Mouse (Mus musculus) heart, adult 18-20 months (tissue): ENCODE measurements at regions not wholly inside any gene's neighbourhood (a gene's known extent, or its start where the extent isn't known, plus 50 kb on each side); places are given as distances from the start of the nearest gene placed in this dataset.
"Not testable (repeated sequence)": the region's sequence is repeated elsewhere in the genome, so short reads cannot be mapped to it uniquely, and the experiment has no call there.

ENCODE experiments used
- DNase-seq, 2 experiments: peaks; one replicate each; pipeline ENCODE4 v3.0.0; 2021 to 2022; ENCODE audit warnings: mixed read lengths in 1 of 2

GRCm38 (mm10) chr13:32454419-32455146, 116.0 kb upstream of the Gmds start:
- no peak for DNase-seq

DNA sequence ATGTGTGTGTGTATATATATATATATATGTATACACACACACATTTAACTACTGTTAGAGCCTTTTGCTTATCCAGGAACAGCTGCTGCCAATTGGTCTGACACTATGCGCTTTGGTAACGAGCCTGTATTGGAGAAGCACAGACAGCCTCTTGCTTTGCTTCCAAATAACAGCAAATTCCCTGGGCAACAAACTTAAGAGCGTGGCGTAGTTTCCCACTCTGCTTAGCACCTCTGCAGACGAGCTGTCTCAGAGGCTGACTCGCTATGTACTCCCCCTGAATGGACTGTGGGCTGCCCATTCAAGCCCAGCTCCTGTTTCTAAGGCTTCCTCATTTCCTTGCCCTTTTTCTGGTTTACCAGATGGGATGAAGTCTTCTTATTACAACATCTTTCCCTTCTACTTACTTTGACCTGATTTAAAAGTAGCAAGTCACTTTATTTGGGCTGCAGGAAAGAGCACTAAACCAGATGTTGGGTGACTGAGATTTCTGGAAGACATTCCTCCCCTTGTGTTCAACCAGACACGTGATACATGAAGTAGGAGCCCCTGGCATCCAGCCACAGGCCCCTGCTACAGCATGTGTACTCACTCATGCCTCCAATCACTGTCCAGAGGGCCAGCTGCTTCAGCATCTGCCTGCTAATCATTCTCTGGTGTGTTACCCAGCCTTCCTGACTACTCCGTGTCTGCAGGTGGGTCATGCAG, 111.3 kb upstream of the Gmds start:
- peak; percentile 73 to 78 for DNase-seq

DNA sequence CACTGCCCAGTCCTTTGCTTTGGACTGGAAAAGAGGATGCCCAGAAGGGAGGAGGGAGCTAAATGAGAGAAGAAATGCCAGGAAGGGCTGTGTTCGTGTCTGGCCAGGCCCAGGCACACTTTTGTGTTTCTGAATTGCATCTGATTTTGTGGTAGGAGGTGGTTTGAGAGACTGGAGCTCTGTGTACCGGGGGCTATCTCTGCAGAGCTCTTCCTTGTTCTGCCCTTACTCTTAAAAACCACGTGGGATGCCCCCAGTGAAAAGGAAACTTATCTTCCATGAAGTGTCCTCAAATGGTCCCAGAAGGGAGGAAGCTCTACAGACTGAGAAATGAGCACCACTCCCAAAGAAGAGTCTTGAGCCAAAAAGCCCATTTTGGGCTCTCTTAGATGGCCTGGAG, 106.0 kb upstream of the Gmds start:
- peak in 1 of 2 experiments; percentile 26 for DNase-seq

GRCm38 (mm10) chr13:32442025-32442424, 103.5 kb upstream of the Gmds start:
- DNase-seq: no peak

DNA sequence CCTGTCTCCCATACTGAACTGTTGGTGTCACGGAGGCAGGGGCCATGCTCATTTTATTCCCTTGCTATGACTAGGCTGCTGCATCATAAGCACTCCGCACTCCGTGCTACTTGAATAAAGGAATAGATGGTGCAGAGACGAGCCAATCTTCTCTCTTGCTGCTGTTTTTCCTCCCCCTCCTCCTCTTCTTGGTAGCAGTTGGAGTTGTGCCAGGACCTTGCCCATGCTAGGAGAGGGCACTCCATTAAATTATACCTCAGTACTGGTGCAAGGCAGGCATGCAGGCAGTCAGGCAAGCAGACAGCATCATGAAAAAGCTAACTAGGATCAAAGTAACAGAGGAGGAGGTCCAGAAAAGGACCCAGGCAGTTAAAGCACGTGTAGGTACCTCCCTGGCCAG, 96.6 kb upstream of the Gmds start:
- DNase-seq: no peak

DNA sequence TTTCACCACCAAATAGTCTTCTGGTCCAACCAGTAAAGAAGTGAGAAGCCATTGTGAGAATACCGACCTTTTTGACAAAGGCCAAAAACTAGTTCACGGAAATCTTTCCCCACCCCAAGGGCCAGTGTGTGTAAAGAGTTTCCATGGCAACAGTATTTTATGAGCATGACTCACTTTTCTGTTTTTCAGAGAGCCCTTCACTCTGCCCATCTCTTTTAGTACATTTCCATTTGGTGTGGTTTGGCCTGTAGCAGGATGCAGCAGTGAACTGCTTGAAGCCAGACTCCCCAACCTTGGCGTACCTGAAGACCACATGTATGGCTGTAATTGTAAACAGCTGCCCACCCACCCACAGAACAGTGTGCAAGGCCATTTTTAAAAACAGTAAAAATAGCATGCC, 89.9 kb upstream of the Gmds start:
- no peak for DNase-seq

DNA sequence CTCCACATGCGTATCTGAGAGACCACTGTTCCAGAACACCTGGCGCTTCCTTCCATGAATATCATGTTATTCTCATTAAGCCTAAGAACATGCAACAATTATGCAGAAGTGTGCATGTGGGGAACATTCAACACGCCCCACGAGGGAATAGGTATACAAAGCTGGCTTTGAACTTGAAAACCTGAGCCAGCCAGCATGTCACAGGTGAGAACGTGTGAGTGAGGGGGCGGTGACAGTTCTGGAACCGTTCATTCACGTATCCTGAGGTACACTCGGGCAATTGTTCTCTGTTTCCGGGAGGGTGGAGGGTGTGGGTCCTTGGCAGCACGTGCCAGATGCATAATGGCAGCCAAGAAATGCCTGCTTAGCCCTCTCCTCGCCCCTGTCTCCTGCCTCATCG, 88.4 kb upstream of the Gmds start:
- no peak for DNase-seq

DNA sequence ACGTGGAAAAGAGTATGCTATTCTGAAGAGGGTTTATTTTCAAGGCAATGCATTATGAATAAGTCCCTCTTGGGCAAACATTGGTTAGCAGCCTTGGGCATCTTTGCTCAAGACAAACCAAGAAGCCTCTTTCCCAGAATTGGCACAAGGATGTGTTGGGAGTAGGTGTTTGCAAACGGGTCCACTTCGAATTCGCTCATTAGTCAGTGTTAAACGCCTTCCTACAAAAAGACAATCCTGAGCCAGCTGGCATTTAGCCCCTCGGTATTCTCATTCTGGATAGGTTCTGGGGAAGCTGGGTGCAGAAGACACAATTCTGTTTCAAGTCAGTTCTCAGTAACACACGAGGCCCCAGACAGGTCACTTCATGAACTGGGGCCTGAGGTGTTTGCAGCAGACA, 87.7 kb upstream of the Gmds start:
- DNase-seq: no peak

DNA sequence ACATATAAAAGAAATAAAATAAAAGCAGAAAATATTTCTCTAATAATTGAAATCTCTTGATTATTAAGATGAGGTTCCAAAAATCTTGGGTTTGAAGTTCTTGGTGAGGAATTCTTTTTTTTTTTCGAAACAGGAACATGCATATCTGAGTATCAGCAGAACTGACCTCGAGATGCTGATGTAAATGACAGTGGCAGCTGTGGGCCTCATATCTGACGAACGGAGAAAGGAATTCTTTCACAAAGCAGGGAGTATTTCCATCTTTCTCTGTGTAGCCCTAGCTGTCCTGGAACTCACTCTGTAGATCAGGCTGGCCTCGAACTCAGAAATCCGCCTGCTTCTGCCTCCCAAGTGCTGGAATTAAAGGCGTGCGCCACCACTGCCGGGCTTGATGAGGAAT, 86.0 kb upstream of the Gmds start:
- DNase-seq: not testable (repeated sequence)

DNA sequence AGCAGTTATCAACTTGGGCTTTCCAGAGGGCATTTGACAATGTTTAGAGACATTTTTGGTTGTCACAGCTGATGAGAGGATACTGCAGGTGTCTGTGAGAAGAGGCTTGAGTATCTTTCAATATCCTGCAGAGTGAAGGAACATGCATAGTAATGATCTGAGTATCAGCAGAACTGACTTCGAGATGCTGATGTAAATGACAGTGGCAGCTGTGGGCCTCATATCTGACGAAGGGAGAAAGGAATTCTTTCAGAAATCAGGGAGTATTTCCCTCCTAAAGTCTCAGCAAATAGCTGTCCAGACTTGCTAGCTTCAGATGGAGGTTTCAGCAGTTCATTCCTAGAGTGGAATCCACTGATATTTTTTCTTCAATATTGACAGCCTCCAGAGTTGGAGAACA, 83.9 kb upstream of the Gmds start:
- DNase-seq: no peak

DNA sequence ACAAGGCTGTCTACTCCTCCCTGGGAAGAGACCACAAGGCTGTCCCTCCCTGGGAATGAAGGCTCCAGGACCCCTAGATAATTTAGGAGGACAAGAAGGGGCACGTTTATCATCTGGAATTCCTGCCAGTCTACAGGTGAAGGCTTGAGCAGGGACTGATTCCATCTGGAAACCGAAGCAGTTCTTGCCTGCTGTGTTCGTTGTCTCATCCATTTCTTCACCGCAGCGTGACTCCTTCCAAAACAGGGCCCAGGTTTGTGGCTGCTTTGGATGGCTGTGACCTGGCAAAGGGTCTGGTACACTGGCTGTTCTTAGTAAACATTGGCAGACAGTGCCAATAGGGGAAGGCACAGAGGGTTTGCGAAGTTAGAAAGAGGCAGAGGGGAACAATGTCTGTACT, 80.8 kb upstream of the Gmds start:
- no peak for DNase-seq

- DNase-seq: peak in 1 of 2 experiments; percentile 22
These were observed 80.1 kb upstream of the Gmds start for GRCm38 (mm10) chr13:32418655-32419054.

- no peak for DNase-seq
These were observed 79.4 kb upstream of the Gmds start for GRCm38 (mm10) chr13:32417907-32418306.

DNA sequence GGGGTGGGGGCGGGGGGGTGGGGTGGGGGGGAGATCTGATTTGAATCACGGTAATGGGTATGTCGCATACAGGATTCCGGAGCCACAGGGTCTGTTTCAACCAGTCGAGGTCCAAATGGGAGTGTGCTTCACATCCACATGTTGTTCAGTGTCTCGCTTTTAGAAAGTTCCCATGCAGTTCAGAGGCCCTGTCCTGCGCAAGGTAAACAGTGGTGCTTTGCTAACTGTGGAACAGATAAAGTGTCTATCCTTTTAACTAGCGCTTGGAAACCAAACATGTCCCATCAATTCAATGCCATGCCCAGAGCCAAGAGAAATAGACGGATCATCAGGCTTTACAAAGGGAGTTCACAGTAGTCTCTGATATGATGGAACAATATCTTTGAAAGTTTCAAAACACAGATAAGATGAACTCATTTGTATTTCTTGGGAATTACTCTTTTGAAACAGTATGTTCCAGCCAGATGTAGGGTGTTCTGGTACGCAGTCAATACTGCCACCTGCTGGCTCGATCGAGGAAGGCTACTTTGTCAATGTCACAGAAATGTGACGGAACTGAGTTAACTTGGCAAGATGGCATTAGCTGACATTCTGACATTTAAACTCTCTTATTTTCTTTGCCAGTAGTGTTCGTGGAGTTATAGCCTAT, 72.9 kb upstream of the Gmds start:
- DNase-seq: peak; percentile 75 to 87

- no peak for DNase-seq
These were observed 71.5 kb upstream of the Gmds start for GRCm38 (mm10) chr13:32410065-32410464.

DNA sequence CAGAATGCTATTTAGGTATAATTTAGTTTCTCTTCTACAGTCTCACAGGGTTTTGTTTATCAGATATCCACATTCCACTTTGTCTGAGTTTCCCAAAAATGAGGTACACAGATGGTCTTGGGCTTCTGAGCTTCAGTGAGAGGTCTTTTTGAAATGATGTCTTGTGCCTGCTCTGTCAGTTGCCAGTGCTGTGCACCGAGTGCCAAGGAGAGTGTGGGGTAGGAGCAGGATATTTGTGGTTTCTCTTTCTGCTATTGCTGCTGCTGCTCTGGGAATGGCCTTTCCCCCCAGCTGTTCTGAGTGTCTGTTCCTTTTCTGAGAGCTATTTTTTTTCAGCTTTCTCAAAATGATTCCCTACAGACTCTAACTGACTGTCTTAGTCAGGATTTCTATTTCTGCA, 60.1 kb upstream of the Gmds start:
- DNase-seq: no peak
